Mouse (Mus musculus): ENCODE data around the gene Emx1.

Emx1 gene

GRCm38 (mm10) chr6:85231469-85231868 lies 44.2 kb downstream of the Emx1 start:
- no peak for DNase-seq (ENCODE audit: low spot score)

GRCm38 (mm10) chr6:85232045-85232444 lies 44.8 kb downstream of the Emx1 start:
- no peak for DNase-seq (ENCODE audit: low spot score)

- DNase-seq (ENCODE audit: low spot score) = no peak
These were observed 45.8 kb downstream of the Emx1 start for GRCm38 (mm10) chr6:85232836-85233623.

- no peak for DNase-seq (ENCODE audit: low spot score)
These were observed 47.6 kb downstream of the Emx1 start for GRCm38 (mm10) chr6:85234796-85235195.

GRCm38 (mm10) chr6:85237001-85237400 lies 49.8 kb downstream of the Emx1 start:
- no peak for DNase-seq (ENCODE audit: low spot score)

GRCm38 (mm10) chr6:85237595-85238337 lies 50.5 kb downstream of the Emx1 start:
- no peak for DNase-seq (ENCODE audit: low spot score)

GRCm38 (mm10) chr6:85239044-85239489 lies 51.8 kb downstream of the Emx1 start:
- DNase-seq (ENCODE audit: low spot score) = peak; percentile 30

GRCm38 (mm10) chr6:85249821-85250220 lies 62.6 kb downstream of the Emx1 start:
- DNase-seq (ENCODE audit: low spot score) = no peak

GRCm38 (mm10) chr6:85250811-85251241 lies 63.6 kb downstream of the Emx1 start:
- no peak for DNase-seq (ENCODE audit: low spot score)

GRCm38 (mm10) chr6:85252251-85253058 lies 65.2 kb downstream of the Emx1 start:
- no peak for DNase-seq (ENCODE audit: low spot score)

GRCm38 (mm10) chr6:85253275-85253674 lies 66.0 kb downstream of the Emx1 start:
- DNase-seq (ENCODE audit: low spot score) = no peak

Measured in testis, postnatal 14 days (tissue).